Mouse (Mus musculus): Measurements from ENCODE around the gene Map4k3.
A peak's percentile ranks its signal among the peaks of the same experiment; 100 is the strongest.

DNA sequence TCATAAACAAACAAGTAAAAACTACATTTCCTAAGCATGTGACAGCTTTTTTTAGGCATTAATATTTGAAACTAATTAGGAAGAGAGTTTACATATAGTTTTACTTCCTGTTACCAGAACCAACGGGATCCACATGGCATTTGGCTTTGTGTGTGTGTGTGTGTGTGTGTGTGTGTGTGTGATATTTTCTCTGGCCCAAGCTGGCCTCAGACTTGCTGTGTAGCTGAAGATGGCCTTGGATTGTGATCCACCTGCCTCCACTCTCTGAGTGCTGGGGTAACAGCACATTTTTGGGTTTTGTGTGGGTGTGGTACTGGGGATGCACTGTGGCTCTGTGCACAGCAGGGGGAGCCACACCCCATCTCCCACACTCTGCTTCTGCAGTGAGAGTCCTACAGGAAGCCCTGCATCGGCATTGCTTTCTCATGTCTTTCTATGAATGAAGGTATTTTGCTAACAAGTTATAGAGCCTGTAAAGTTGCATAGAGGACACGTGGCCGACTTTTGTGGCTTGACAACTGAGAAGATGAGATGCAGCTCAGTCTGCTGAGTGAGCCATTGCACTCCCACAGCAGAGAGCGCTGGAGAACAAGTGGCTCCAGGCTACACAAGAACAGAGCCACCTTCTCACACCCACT lies 107.4 kb downstream of the Map4k3 start:
- peak; percentile 87 for TF ChIP-seq CTCF (IDR thresholded peaks at IDR 0.05; ENCODE audit: low read depth)
- TF ChIP-seq EP300 (IDR thresholded peaks at IDR 0.05; ENCODE audit: low read depth) = no peak

Measured in liver, postnatal 0 days (tissue).